Mouse (Mus musculus) G1E (cell line): ENCODE results near the gene Aaas. TPM values are rescaled to one million over a fixed set of nuclear protein-coding genes. Genes with fewer than 3 reads are reported as not detected.
A peak's percentile ranks its signal among the peaks of the same experiment; 100 is the strongest.

Experiments used
- ATAC-seq: 2 replicates; pipeline ENCODE4 v1.8.0; 2016; ENCODE audit warnings: mild to moderate bottlenecking; ENCODE audit not compliant: insufficient number of reproducible peaks, poor library complexity, low FRiP score, severe bottlenecking; ENCODE audit errors: extremely low read depth
- DNase-seq: peaks from one replicate; pipeline ENCODE4 v3.0.0; 2012; ENCODE audit warnings: low spot score
- H3K27me3 ChIP-seq: 2 replicates; pipeline ENCODE4 v1.6.1; 2012; ENCODE audit warnings: mild to moderate bottlenecking, low read length, inconsistent platforms; ENCODE audit not compliant: insufficient read depth
- H3K36me3 ChIP-seq: replicated peaks from 2 replicates; pipeline ENCODE3; 2012; ENCODE audit warnings: mild to moderate bottlenecking, inconsistent platforms
- H3K4me1 ChIP-seq: 2 replicates; pipeline ENCODE4 v1.6.1; 2012; ENCODE audit warnings: low read depth, low read length, inconsistent platforms, mixed read lengths; ENCODE audit not compliant: insufficient read depth
- H3K4me3 ChIP-seq: 2 replicates; pipeline ENCODE4 v1.5.1; 2012; ENCODE audit warnings: low read depth, mild to moderate bottlenecking, inconsistent platforms, low read length, moderate library complexity, mixed read lengths
- H3K9me3 ChIP-seq: replicated peaks from 2 replicates; pipeline ENCODE4 v1.6.1; 2012; ENCODE audit warnings: inconsistent platforms
- CTCF ChIP-seq: IDR thresholded peaks from 2 replicates; pipeline ENCODE4 v1.5.1; 2012; ENCODE audit warnings: low read depth, low read length, inconsistent platforms, mixed read lengths
- GATA1 ChIP-seq: IDR thresholded peaks from 2 replicates; pipeline ENCODE4 v1.6.1; 2012; ENCODE audit warnings: borderline replicate concordance, low read length, inconsistent platforms, mixed read lengths
- GATA2 ChIP-seq: IDR thresholded peaks from 2 replicates; pipeline ENCODE4 v1.6.1; 2012; ENCODE audit warnings: low read depth, low read length, inconsistent platforms, borderline replicate concordance
- POLR2AphosphoS5 ChIP-seq: IDR thresholded peaks from 2 replicates; pipeline ENCODE4 v1.6.1; 2012; ENCODE audit warnings: low read depth, low read length, inconsistent platforms; ENCODE audit not compliant: insufficient replicate concordance
- TAL1 ChIP-seq: conservative IDR thresholded peaks from 2 replicates; pipeline ENCODE4 v1.6.1; 2012; ENCODE audit warnings: low read depth, low read length, inconsistent platforms, mixed read lengths
- polyA plus RNA-seq: library from polyadenylated mRNA; stranded (reverse); fragments of >175 nt; gene quantifications from 2 replicates; pipeline ENCODE4 v1.2.3, GENCODE M21; 2012
- total RNA-seq, 2 experiments: library from RNA; stranded (forward) in 1 of 2; stranded (reverse) in 1 of 2; fragments of 200-1000 nt in 1 of 2; fragments of >200 nt in 1 of 2; fragmentation: Nextera tagmentation in 1 of 2; gene quantifications; 2 replicates each; pipeline ENCODE4 v1.2.3; 2014 to 2017

The Aaas gene
- total and polyA plus RNA-seq, 3 experiments: 126 to 288 (median 187) TPM

GRCm38 (mm10) chr15:102388942-102389341, 38.4 kb upstream of the Aaas start:
- H3K9me3 ChIP-seq: no peaks in the 10 kb centered on the region
- H3K4me1 ChIP-seq: peaks cover 50% of the 10 kb centered on the region
- DNase-seq (no peak), ATAC-seq (no peak)
- no peaks in the 10 kb centered on the region for H3K36me3 ChIP-seq
- no peaks in the 10 kb centered on the region for H3K27me3 ChIP-seq
- no peak for TF ChIP-seq GATA2
- H3K4me3 ChIP-seq: no peak overlapping the region

GRCm38 (mm10) chr15:102386640-102387039, 36.1 kb upstream of the Aaas start:
- no peak overlapping the region for H3K4me3 ChIP-seq
- H3K4me1 ChIP-seq: peaks cover 31% of the 10 kb centered on the region
- no peaks in the 10 kb centered on the region for H3K27me3 ChIP-seq
- ATAC-seq (no peak), DNase-seq (no peak)
- TF ChIP-seq GATA1 (no peak), POLR2AphosphoS5 (no peak), TAL1 (no peak), GATA2 (no peak), CTCF (no peak)
- no peaks in the 10 kb centered on the region for H3K9me3 ChIP-seq
- H3K36me3 ChIP-seq: no peaks in the 10 kb centered on the region

GRCm38 (mm10) chr15:102383671-102384070, 33.1 kb upstream of the Aaas start:
- TF ChIP-seq CTCF (no peak), GATA2 (no peak), POLR2AphosphoS5 (no peak), TAL1 (no peak), GATA1 (no peak)
- ATAC-seq: no peak; the same call in 1 of the 2 replicates
- no peak for DNase-seq
- Histone ChIP-seq H3K4me3 (no peak overlapping the region), H3K9me3 (no peaks in the 10 kb centered on the region), H3K36me3 (no peaks in the 10 kb centered on the region), H3K27me3 (peaks cover 7% of the 10 kb centered on the region), H3K4me1 (peaks cover 17% of the 10 kb centered on the region)

- ATAC-seq (peak; percentile 59), DNase-seq (no peak)
- peaks cover 29% of the 10 kb centered on the region for H3K4me1 ChIP-seq
- TF ChIP-seq CTCF (peak; percentile 87), TAL1 (no peak)
- no peak overlapping the region for H3K4me3 ChIP-seq
- peaks cover 14% of the 10 kb centered on the region for H3K27me3 ChIP-seq
- H3K36me3 ChIP-seq: no peaks in the 10 kb centered on the region
- H3K9me3 ChIP-seq: no peaks in the 10 kb centered on the region
Measured at GRCm38 (mm10) chr15:102381575-102381974, 31.0 kb upstream of the Aaas start.

- H3K9me3 ChIP-seq: no peaks in the 10 kb centered on the region
- no peak for ATAC-seq
- H3K4me3 ChIP-seq: no peak overlapping the region
- TF ChIP-seq CTCF (no peak), TAL1 (no peak), GATA1 (no peak), POLR2AphosphoS5 (no peak), GATA2 (no peak)
- H3K36me3 ChIP-seq: no peaks in the 10 kb centered on the region
- no peak for DNase-seq
- peaks cover 26% of the 10 kb centered on the region for H3K4me1 ChIP-seq
- peaks cover 46% of the 10 kb centered on the region for H3K27me3 ChIP-seq
Measured at GRCm38 (mm10) chr15:102377810-102378262, 27.3 kb upstream of the Aaas start.

- Histone ChIP-seq H3K27me3 (peaks cover 49% of the 10 kb centered on the region), H3K36me3 (no peaks in the 10 kb centered on the region), H3K4me3 (peak overlapping the region; percentile 74), H3K4me1 (peaks cover 28% of the 10 kb centered on the region), H3K9me3 (no peaks in the 10 kb centered on the region)
- no peak for TF ChIP-seq GATA2
- peak; percentile 59 for TF ChIP-seq CTCF
- DNase-seq: peak; percentile 75
- peak; percentile 51; the same call in 1 of the 2 replicates for ATAC-seq
Measured at GRCm38 (mm10) chr15:102377163-102377543, 26.6 kb upstream of the Aaas start.

- Histone ChIP-seq H3K36me3 (no peaks in the 10 kb centered on the region), H3K27me3 (peaks cover 55% of the 10 kb centered on the region), H3K9me3 (no peaks in the 10 kb centered on the region), H3K4me1 (peaks cover 33% of the 10 kb centered on the region), H3K4me3 (peak overlapping the region; percentile 74)
- ATAC-seq (no peak; the same call in 1 of the 2 replicates), DNase-seq (peak; percentile 70)
- TF ChIP-seq GATA1: no peak
- no peak for TF ChIP-seq TAL1
- TF ChIP-seq POLR2AphosphoS5: no peak
- no peak for TF ChIP-seq CTCF
- no peak for TF ChIP-seq GATA2
Measured at GRCm38 (mm10) chr15:102376453-102377162, 26.0 kb upstream of the Aaas start.
